Mouse (Mus musculus) forebrain, embryonic 11.5 days (tissue): ENCODE data around the gene Sdf4. TPM values are rescaled to one million over a fixed set of nuclear protein-coding genes. Genes with fewer than 3 reads are reported as not detected.
A peak's percentile ranks its signal among the peaks of the same experiment; 100 is the strongest.

ENCODE experiments used
- ATAC-seq: fragments of 200-750 bp; cut with Nextera tagmentation; replicated peaks from 2 replicates; pipeline ENCODE4 v1.8.0; 2017; ENCODE audit warnings: moderate TSS enrichment; ENCODE audit not compliant: low FRiP score
- DNase-seq: peaks from one replicate; pipeline ENCODE4 v3.0.0-alpha.2; 2017; ENCODE audit warnings: low spot score
- H3K27ac ChIP-seq: fragments of 300-500 bp; sonication (generic); 2 replicates; pipeline ENCODE4 v1.5.1; 2014; ENCODE audit warnings: low read depth, low read length
- H3K27me3 ChIP-seq: fragments of 300-500 bp; sonication (generic); 2 replicates; pipeline ENCODE4 v1.6.1; 2014; ENCODE audit warnings: mild to moderate bottlenecking, low read length, mixed read lengths; ENCODE audit not compliant: control insufficient read depth, insufficient read depth
- H3K36me3 ChIP-seq: fragments of 300-500 bp; sonication (generic); 2 replicates; pipeline ENCODE4 v1.6.1; 2014; ENCODE audit warnings: mild to moderate bottlenecking, low read length, moderate library complexity, mixed read lengths; ENCODE audit not compliant: control insufficient read depth, insufficient read depth
- H3K4me1 ChIP-seq: fragments of 300-500 bp; sonication (generic); replicated peaks from 2 replicates; pipeline ENCODE4 v1.6.1; 2014; ENCODE audit warnings: low read length, mixed read lengths; ENCODE audit not compliant: control insufficient read depth, insufficient read depth
- H3K4me2 ChIP-seq: fragments of 300-500 bp; sonication (generic); 2 replicates; pipeline ENCODE4 v1.6.1; 2014; ENCODE audit warnings: low read depth, mild to moderate bottlenecking, low read length, moderate library complexity, mixed read lengths; ENCODE audit not compliant: severe bottlenecking
- H3K4me3 ChIP-seq: fragments of 300-500 bp; sonication (generic); 2 replicates; pipeline ENCODE4 v1.5.1; 2014; ENCODE audit warnings: low read depth, low read length
- H3K9ac ChIP-seq: fragments of 300-500 bp; sonication (generic); 2 replicates; pipeline ENCODE4 v1.6.1; 2014; ENCODE audit warnings: low read length
- H3K9me3 ChIP-seq: fragments of 300-500 bp; sonication (generic); 2 replicates; pipeline ENCODE4 v1.6.1; 2016; ENCODE audit warnings: low read length, mixed read lengths; ENCODE audit not compliant: control insufficient read depth
- whole genome bisulfite sequencing: fragments of 180-500 bp; shearing (Covaris S2); extraction: QIAGEN DNeasy Blood & Tissue Kit; methylation state at CpG from one replicate; pipeline ENCODE4 v1.1.7; 2014; 5-methylcytosine and 5-hydroxymethylcytosine counted together
- polyA plus RNA-seq: library from polyadenylated mRNA; unstranded; fragments of >200 nt; fragmentation: Nextera tagmentation; extraction: Ambion mirVana; gene quantifications from 2 replicates; pipeline ENCODE4 v1.2.1, GENCODE M21; 2014

Sdf4 gene
- polyA plus RNA-seq, 1 experiment from 2014 or later: 117 TPM

DNA sequence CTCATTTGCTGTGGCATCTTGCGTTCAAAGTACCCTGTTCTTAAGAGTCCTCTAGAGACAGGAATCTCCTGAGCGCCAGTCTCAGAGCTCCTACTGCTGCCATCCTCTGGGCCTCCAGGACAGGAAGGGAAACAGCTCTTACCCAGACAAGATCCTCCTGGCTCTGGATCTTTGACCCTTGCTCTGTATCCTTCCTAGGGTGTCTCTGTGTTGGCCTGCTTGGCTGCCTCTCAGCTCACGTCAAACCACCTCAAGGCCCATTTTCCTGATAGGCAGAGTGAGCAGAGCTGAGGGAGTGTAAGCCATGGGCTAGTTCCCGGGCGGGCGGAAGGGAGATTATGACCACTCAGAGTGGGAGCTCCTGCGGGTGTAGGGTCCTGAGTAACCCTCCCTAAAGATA lies 29.6 kb upstream of the Sdf4 start:
- DNase-seq (no peak), ATAC-seq (no peak)
- Histone ChIP-seq H3K9me3 (no peaks in the 10 kb centered on the region), H3K36me3 (peaks cover 3% of the 10 kb centered on the region; the same call in 1 of the 2 replicates), H3K9ac (peak overlapping the region; percentile 57), H3K4me3 (peak overlapping the region; percentile 40), H3K27ac (no peak overlapping the region), H3K4me2 (peak overlapping the region; percentile 88), H3K27me3 (no peaks in the 10 kb centered on the region), H3K4me1 (peaks cover 9% of the 10 kb centered on the region)
- 52% methylated on average over 7 of the region's 7 CpGs for WGBS

DNA sequence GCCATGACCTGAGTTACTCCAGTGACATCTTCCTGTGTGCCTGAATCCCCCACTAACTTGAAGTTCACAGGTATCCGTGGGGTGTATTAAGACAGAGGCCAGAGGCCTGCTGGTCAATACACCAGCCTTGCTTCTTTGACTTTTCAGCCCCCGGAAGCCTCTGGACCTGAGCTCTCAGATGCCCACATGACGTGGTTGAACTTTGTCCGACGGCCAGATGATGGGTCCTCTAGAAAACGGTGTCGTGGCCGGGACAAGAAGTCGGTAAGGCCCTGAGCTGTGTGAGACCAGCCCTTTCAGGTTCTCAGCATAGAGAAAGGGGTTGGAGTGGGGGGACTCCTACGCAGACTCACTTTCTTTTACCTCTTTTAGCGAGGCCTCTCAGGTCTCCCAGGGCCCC lies 28.3 kb upstream of the Sdf4 start:
- no peak for DNase-seq
- Histone ChIP-seq H3K4me3 (no peak overlapping the region), H3K27me3 (no peaks in the 10 kb centered on the region), H3K27ac (no peak overlapping the region), H3K9ac (no peak overlapping the region), H3K9me3 (no peaks in the 10 kb centered on the region), H3K4me2 (no peak overlapping the region), H3K4me1 (peaks cover 9% of the 10 kb centered on the region), H3K36me3 (no peaks in the 10 kb centered on the region)
- no peak for ATAC-seq
- 92% methylated on average over 11 of the region's 11 CpGs for WGBS

DNA sequence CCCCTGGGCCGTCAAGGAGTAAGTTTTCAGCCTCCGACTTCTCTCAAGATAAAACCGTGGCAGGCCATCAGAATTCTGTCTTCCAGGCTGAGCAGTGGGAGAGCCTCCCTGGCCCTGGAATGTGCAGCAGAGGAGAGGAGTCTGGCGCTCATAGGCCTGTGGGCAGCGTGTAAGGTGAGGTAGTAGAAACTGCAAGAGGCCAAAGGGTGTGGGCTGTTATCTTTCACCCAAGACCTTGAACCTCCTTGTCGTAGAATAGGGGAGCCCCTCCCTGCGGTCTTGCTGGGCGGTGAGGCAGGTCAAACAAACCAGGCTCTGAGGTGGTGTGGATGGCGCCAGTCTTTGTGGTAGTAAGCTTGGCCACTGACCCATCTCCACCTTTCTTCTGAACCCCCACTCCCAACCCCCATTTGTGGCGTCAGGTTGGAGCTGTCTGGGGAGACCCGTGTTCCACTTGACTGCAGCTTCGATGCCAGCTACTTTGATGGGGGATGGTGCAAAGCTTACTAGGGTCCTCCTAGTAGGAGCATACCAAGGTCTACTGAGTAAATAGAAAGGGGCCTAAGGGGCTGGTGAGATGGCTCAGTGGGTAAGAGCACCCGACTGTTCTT lies 23.5 kb upstream of the Sdf4 start:
- 90% methylated on average over 13 of the region's 13 CpGs for WGBS
- H3K27me3 ChIP-seq: no peaks in the 10 kb centered on the region
- H3K9ac ChIP-seq: no peak overlapping the region
- no peak overlapping the region for H3K4me2 ChIP-seq
- no peak overlapping the region for H3K27ac ChIP-seq
- no peaks in the 10 kb centered on the region for H3K4me1 ChIP-seq
- H3K4me3 ChIP-seq: no peak overlapping the region
- no peaks in the 10 kb centered on the region for H3K9me3 ChIP-seq
- ATAC-seq (no peak), DNase-seq (no peak)
- no peaks in the 10 kb centered on the region for H3K36me3 ChIP-seq

GRCm38 (mm10) chr4:155970286-155970685 lies 22.4 kb upstream of the Sdf4 start:
- Histone ChIP-seq H3K9ac (no peak overlapping the region), H3K4me3 (no peak overlapping the region), H3K27ac (no peak overlapping the region), H3K9me3 (no peaks in the 10 kb centered on the region), H3K4me1 (no peaks in the 10 kb centered on the region), H3K36me3 (no peaks in the 10 kb centered on the region), H3K27me3 (no peaks in the 10 kb centered on the region), H3K4me2 (no peak overlapping the region)
- 77% methylated on average over 5 of the region's 5 CpGs for WGBS
- DNase-seq (no peak), ATAC-seq (no peak)

GRCm38 (mm10) chr4:155972651-155973050 lies 20.0 kb upstream of the Sdf4 start:
- Histone ChIP-seq H3K9me3 (no peaks in the 10 kb centered on the region), H3K27me3 (no peaks in the 10 kb centered on the region), H3K4me3 (no peak overlapping the region), H3K4me2 (no peak overlapping the region), H3K9ac (no peak overlapping the region), H3K36me3 (no peaks in the 10 kb centered on the region), H3K4me1 (no peaks in the 10 kb centered on the region), H3K27ac (no peak overlapping the region)
- no peak for DNase-seq
- ATAC-seq: no peak
- WGBS: 55% methylated on average over 6 of the region's 6 CpGs

DNA sequence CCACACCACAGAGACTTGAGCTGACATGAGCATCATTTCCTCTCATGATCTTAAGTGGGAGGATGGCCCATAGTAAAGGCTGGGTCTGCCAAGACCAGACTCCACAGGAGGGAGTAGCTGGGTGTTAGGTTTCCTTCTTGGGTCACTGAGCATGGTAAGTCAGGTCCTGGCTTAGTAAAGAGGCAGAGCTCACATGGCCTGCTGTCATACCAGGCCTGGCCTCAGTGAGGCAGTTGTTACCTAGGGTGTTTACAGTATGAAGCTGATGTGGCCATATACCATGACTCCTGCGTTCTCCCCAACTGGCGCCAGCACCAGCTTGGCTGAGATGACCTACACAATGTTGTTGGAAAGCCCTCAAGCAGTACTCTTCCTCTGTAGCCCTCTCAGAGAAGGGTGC lies 19.4 kb upstream of the Sdf4 start:
- Histone ChIP-seq H3K4me2 (no peak overlapping the region), H3K27ac (no peak overlapping the region), H3K4me1 (no peaks in the 10 kb centered on the region), H3K4me3 (no peak overlapping the region), H3K9ac (no peak overlapping the region), H3K9me3 (no peaks in the 10 kb centered on the region), H3K36me3 (no peaks in the 10 kb centered on the region), H3K27me3 (no peaks in the 10 kb centered on the region)
- DNase-seq: no peak
- ATAC-seq: no peak
- WGBS: 86% methylated on average over 2 of the region's 2 CpGs

DNA sequence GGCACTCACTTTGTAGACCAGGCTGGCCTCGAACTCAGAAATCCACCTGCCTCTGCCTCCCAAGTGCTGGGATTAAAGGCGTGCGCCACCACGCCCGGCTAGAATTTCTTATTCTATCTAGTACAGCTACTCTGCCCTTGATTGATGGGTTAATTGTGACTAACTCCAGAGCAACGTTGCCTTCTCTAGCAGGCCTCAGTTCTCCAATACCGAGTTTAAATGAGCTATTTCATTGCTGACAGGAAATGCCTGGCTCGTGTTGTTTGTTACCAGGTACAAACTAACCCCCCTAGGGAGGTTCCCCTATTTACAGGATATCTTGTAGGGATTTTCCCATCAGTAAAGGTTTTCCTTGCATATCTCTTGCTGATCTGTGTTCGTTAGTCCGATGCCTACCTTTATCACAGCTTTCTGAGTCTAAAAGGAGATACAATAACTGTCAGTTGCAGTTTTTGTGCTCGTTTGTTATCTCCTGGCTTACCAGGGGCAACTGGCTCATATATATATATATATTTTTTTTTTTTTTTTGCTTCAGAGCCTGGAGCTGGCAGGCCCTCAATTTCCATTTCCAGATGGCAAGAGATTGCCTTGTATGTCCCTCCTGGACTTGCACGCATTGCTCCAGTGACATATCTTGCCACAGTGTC lies 11.1 kb upstream of the Sdf4 start:
- no peaks in the 10 kb centered on the region for H3K27me3 ChIP-seq
- no peaks in the 10 kb centered on the region for H3K4me1 ChIP-seq
- no peak overlapping the region for H3K4me2 ChIP-seq
- H3K9ac ChIP-seq: no peak overlapping the region
- H3K36me3 ChIP-seq: no peaks in the 10 kb centered on the region
- DNase-seq: no peak
- 86% methylated on average over 12 of the region's 12 CpGs for WGBS
- H3K4me3 ChIP-seq: no peak overlapping the region
- no peaks in the 10 kb centered on the region for H3K9me3 ChIP-seq
- H3K27ac ChIP-seq: no peak overlapping the region
- no peak for ATAC-seq

DNA sequence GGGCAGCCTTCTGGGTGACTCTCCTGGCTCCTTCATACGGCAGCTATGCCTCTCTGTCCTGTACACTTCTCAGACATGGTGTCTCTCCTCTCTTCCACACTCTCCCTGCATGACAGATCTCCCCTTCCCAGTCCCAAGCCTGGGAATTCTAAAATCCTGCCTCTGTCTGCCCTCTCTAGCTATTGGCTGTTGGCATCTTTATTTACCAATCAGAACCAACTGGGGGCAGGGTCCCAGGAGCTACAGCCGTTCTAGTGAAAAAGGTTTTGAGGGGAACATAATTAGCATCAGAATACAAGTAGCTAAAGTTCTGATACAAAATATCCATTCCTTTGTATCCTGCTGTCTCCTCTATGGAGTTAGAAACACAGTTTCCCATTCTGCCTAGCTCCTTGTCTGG lies 8.9 kb upstream of the Sdf4 start:
- Histone ChIP-seq H3K27ac (no peak overlapping the region), H3K4me1 (no peaks in the 10 kb centered on the region), H3K9me3 (no peaks in the 10 kb centered on the region), H3K36me3 (no peaks in the 10 kb centered on the region), H3K4me3 (no peak overlapping the region), H3K4me2 (no peak overlapping the region), H3K27me3 (no peaks in the 10 kb centered on the region), H3K9ac (no peak overlapping the region)
- ATAC-seq: no peak
- no peak for DNase-seq
- WGBS: 19% methylated on average over 2 of the region's 2 CpGs
